Mouse (Mus musculus) stomach, embryonic 16.5 days (tissue): Measurements from ENCODE around the gene Zfp663. TPM values are rescaled to one million over a fixed set of nuclear protein-coding genes. Genes with fewer than 3 reads are reported as not detected.

Source experiments
- ATAC-seq: fragments of 200-750 bp; cut with Nextera tagmentation; 2 replicates; pipeline ENCODE4 v1.8.0; 2017; ENCODE audit warnings: moderate number of reproducible peaks, moderate TSS enrichment; ENCODE audit not compliant: insufficient read depth, low FRiP score
- H3K27ac ChIP-seq: fragments of 300-500 bp; sonication (generic); 2 replicates; pipeline ENCODE4 v1.5.1; 2014; ENCODE audit warnings: low read length
- H3K27me3 ChIP-seq: fragments of 300-500 bp; sonication (generic); 2 replicates; pipeline ENCODE4 v1.6.1; 2014; ENCODE audit warnings: low read length, control low read depth, mixed read lengths; ENCODE audit not compliant: control insufficient read depth, insufficient read depth
- H3K36me3 ChIP-seq: fragments of 300-500 bp; sonication (generic); 2 replicates; pipeline ENCODE4 v1.6.1; 2014; ENCODE audit warnings: low read length; ENCODE audit not compliant: control insufficient read depth, insufficient read depth
- H3K4me1 ChIP-seq: fragments of 300-500 bp; sonication (generic); 2 replicates; pipeline ENCODE4 v1.6.1; 2014; ENCODE audit warnings: low read length, control low read depth, mixed read lengths; ENCODE audit not compliant: control insufficient read depth, insufficient read depth
- H3K4me2 ChIP-seq: fragments of 300-500 bp; sonication (generic); 2 replicates; pipeline ENCODE4 v1.6.1; 2014; ENCODE audit warnings: low read depth, low read length, mixed read lengths
- H3K4me3 ChIP-seq: fragments of 300-500 bp; sonication (generic); replicated peaks from 2 replicates; pipeline ENCODE4 v1.5.1; 2014; ENCODE audit warnings: mild to moderate bottlenecking, low read length
- H3K9ac ChIP-seq: fragments of 300-500 bp; sonication (generic); 2 replicates; pipeline ENCODE4 v1.6.1; 2014; ENCODE audit warnings: low read length
- H3K9me3 ChIP-seq: fragments of 300-500 bp; sonication (generic); replicated peaks from 2 replicates; pipeline ENCODE4 v1.6.1; 2016; ENCODE audit warnings: low read length, control low read depth; ENCODE audit not compliant: control insufficient read depth
- WGBS: fragments of 180-500 bp; shearing (Covaris S2); extraction: QIAGEN DNeasy Blood & Tissue Kit; methylation state at CpG from one replicate; pipeline ENCODE4 v1.1.7; 2014; 5-methylcytosine and 5-hydroxymethylcytosine counted together
- polyA plus RNA-seq: library from polyadenylated mRNA; unstranded; fragments of >200 nt; fragmentation: Nextera tagmentation; extraction: Ambion mirVana; gene quantifications from 2 replicates; pipeline ENCODE4 v1.2.1, GENCODE M21; 2015

Gene Zfp663
- polyA plus RNA-seq, 1 experiment from 2014 or later = 0.87 TPM

DNA sequence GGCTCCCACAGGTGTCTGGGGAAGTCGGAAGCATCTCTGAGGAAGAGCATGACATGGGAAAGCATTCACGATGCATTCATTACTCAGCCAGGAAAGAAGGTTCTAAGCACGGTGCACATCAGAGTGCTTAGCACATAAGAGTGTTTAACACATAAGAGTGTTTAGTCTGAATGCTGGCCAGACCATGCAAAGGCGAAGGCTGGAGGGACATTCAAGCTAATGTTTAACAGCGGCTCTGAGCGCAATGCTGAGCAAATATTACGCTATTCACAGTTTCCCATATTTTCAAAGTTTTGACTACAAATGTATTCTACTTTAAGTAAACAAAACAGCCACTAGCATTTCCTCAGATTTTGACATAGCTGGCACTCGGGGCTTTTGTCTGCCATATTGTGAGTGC, 63.1 kb downstream of the Zfp663 start:
- Histone ChIP-seq H3K27ac (no peak overlapping the region), H3K9ac (no peak overlapping the region), H3K4me1 (no peaks in the 10 kb centered on the region), H3K36me3 (peaks cover 14% of the 10 kb centered on the region), H3K9me3 (no peaks in the 10 kb centered on the region), H3K27me3 (no peaks in the 10 kb centered on the region), H3K4me3 (no peak overlapping the region), H3K4me2 (no peak overlapping the region)
- WGBS = 67% methylated on average over 8 of the region's 8 CpGs
- no peak for ATAC-seq

DNA sequence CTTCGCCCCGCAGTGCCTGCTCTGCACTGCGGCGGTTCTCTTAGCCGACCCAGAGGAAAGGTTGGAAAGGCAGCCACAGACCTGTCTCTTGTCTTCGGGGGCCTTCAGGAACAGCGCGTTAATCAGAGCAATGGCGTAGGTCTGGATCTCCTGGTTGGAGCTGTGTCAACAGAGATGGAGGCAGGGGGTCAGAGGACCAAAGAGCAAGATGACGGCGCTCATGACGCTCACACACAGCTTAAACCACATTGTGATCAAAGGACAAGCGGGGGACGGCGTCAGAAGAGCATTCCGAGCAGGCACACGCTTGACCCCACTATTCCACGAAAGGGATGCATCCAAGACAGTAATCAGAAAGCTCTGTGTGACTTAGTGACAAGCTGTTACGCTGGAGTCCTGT, 63.7 kb downstream of the Zfp663 start:
- Histone ChIP-seq H3K9ac (no peak overlapping the region), H3K36me3 (peaks cover 14% of the 10 kb centered on the region), H3K27ac (no peak overlapping the region), H3K4me1 (no peaks in the 10 kb centered on the region), H3K4me2 (no peak overlapping the region), H3K9me3 (no peaks in the 10 kb centered on the region), H3K27me3 (no peaks in the 10 kb centered on the region), H3K4me3 (no peak overlapping the region)
- no peak; the same call in 1 of the 2 replicates for ATAC-seq
- 77% methylated on average over 19 of the region's 19 CpGs for whole genome bisulfite sequencing

GRCm38 (mm10) chr2:165303354-165304012, 65.0 kb downstream of the Zfp663 start:
- H3K4me1 ChIP-seq = no peaks in the 10 kb centered on the region
- H3K27ac ChIP-seq = no peak overlapping the region
- no peaks in the 10 kb centered on the region for H3K9me3 ChIP-seq
- no peak overlapping the region for H3K9ac ChIP-seq
- H3K36me3 ChIP-seq = peaks cover 14% of the 10 kb centered on the region
- no peak overlapping the region for H3K4me2 ChIP-seq
- ATAC-seq = no peak
- H3K4me3 ChIP-seq = no peak overlapping the region
- no peaks in the 10 kb centered on the region for H3K27me3 ChIP-seq
- 95% methylated on average over 6 of the region's 6 CpGs for WGBS

GRCm38 (mm10) chr2:165301409-165301808, 67.1 kb downstream of the Zfp663 start:
- no peak for ATAC-seq
- Histone ChIP-seq H3K4me3 (no peak overlapping the region), H3K4me2 (no peak overlapping the region), H3K27me3 (no peaks in the 10 kb centered on the region), H3K36me3 (peaks cover 14% of the 10 kb centered on the region), H3K27ac (no peak overlapping the region), H3K9ac (no peak overlapping the region), H3K9me3 (no peaks in the 10 kb centered on the region), H3K4me1 (no peaks in the 10 kb centered on the region)
- 74% methylated on average over 3 of the region's 3 CpGs for WGBS

Other genes starting within 250 kb of the Zfp663 start
- gene Cdh22, start 133.9 kb downstream of the Zfp663 start, polyA plus RNA-seq = 0.19 and 0.21 TPM in 2 replicates
- 67.3 and 68.9 TPM in 2 replicates for gene Slc35c2, start 80.9 kb downstream of the Zfp663 start, polyA plus RNA-seq
- gene Elmo2, start 42.2 kb downstream of the Zfp663 start, polyA plus RNA-seq = 56.0 and 59.1 TPM in 2 replicates
- 4.8 and 5.1 TPM in 2 replicates for gene Zfp334, start 19.5 kb upstream of the Zfp663 start, polyA plus RNA-seq
- gene Ocstamp, start 31.7 kb upstream of the Zfp663 start, polyA plus RNA-seq = 0.56 and 0.67 TPM in 2 replicates
- 0.87 and 1.00 TPM in 2 replicates for gene Slc13a3, start 104.5 kb upstream of the Zfp663 start, polyA plus RNA-seq
- gene Trp53rka, start 124.6 kb upstream of the Zfp663 start, polyA plus RNA-seq = 24.6 and 26.7 TPM in 2 replicates
- gene Slc2a10, start 135.1 kb upstream of the Zfp663 start, polyA plus RNA-seq = 10.6 and 11.9 TPM in 2 replicates
- 7.8 and 14.3 TPM in 2 replicates for gene Eya2, start 226.3 kb upstream of the Zfp663 start, polyA plus RNA-seq